Mouse (Mus musculus) adrenal gland, postnatal 25 days (tissue): ENCODE measurements around the gene Hmgb2. TPM values are rescaled to one million over a fixed set of nuclear protein-coding genes. Genes with fewer than 3 reads are reported as not detected.

Source experiments
- DNase-seq: peaks from one replicate; pipeline ENCODE4 v3.0.0; 2021; ENCODE audit warnings: mixed read lengths
- total RNA-seq: library from RNA; stranded (reverse); gene quantifications from 2 replicates; pipeline ENCODE4 v1.2.3, GENCODE M21; 2021

Gene Hmgb2
- total RNA-seq, 1 experiment from 2014 or later = 35.7 TPM

GRCm38 (mm10) chr8:57560926-57561325, 49.2 kb downstream of the Hmgb2 start:
- no peak for DNase-seq

- DNase-seq = no peak
Observed at GRCm38 (mm10) chr8:57562741-57563140, 51.0 kb downstream of the Hmgb2 start.

GRCm38 (mm10) chr8:57563726-57564125, 52.0 kb downstream of the Hmgb2 start:
- DNase-seq = no peak

GRCm38 (mm10) chr8:57565039-57565438, 53.3 kb downstream of the Hmgb2 start:
- DNase-seq = no peak

Other genes with a start within 250 kb of the Hmgb2 start
- 31.1 and 40.4 TPM in 2 replicates for gene Hand2, start 190.9 kb upstream of the Hmgb2 start, total RNA-seq
- not detected in 2 replicates for gene Scrg1, start 56.0 kb upstream of the Hmgb2 start, total RNA-seq
- gene Sap30, start 24.0 kb upstream of the Hmgb2 start, total RNA-seq = 12.4 and 15.1 TPM in 2 replicates
- gene Galnt7, start 141.1 kb downstream of the Hmgb2 start, total RNA-seq = 15.4 and 17.2 TPM in 2 replicates